Mouse (Mus musculus): ENCODE results near the gene Scamp1. TPM values are rescaled to one million over a fixed set of nuclear protein-coding genes. Genes with fewer than 3 reads are reported as not detected.

Gene Scamp1
- polyA plus RNA-seq, 1 experiment: 15.8 TPM

- TF ChIP-seq CTCF (IDR thresholded peaks at IDR 0.05; ENCODE audit: control insufficient read depth, insufficient read depth, low read length) (no peak), POLR2A (IDR thresholded peaks at IDR 0.05; ENCODE audit: borderline replicate concordance, control insufficient read depth, low read depth, low read length) (no peak)
- 73% methylated on average over 2 of the region's 2 CpGs for WGBS
- no peak overlapping the region for H3K4me3 ChIP-seq (replicated peaks; ENCODE audit: control insufficient read depth, low read depth, low read length)
- no peak overlapping the region for H3K27ac ChIP-seq (ENCODE audit: control insufficient read depth, insufficient read depth, low read depth, low read length, poor library complexity)
- no peaks in the 10 kb centered on the region; the same call in 1 of the 2 replicates for H3K4me1 ChIP-seq (ENCODE audit: control insufficient read depth, insufficient read depth, low read length)
Observed at GRCm38 (mm10) chr13:94257711-94258110, 27.9 kb downstream of the Scamp1 start.

GRCm38 (mm10) chr13:94255176-94255575, 30.5 kb downstream of the Scamp1 start:
- H3K4me3 ChIP-seq (replicated peaks; ENCODE audit: control insufficient read depth, low read depth, low read length): no peak overlapping the region
- H3K27ac ChIP-seq (ENCODE audit: control insufficient read depth, insufficient read depth, low read depth, low read length, poor library complexity): no peak overlapping the region
- 86% methylated on average over 2 of the region's 2 CpGs for WGBS
- no peaks in the 10 kb centered on the region; the same call in 1 of the 2 replicates for H3K4me1 ChIP-seq (ENCODE audit: control insufficient read depth, insufficient read depth, low read length)
- no peak for TF ChIP-seq POLR2A (IDR thresholded peaks at IDR 0.05; ENCODE audit: borderline replicate concordance, control insufficient read depth, low read depth, low read length)
- no peak for TF ChIP-seq CTCF (IDR thresholded peaks at IDR 0.05; ENCODE audit: control insufficient read depth, insufficient read depth, low read length)

GRCm38 (mm10) chr13:94254286-94254685, 31.4 kb downstream of the Scamp1 start:
- no peak for TF ChIP-seq CTCF (IDR thresholded peaks at IDR 0.05; ENCODE audit: control insufficient read depth, insufficient read depth, low read length)
- TF ChIP-seq POLR2A (IDR thresholded peaks at IDR 0.05; ENCODE audit: borderline replicate concordance, control insufficient read depth, low read depth, low read length): no peak
- WGBS: 42% methylated on average over 3 of the region's 3 CpGs
- Histone ChIP-seq H3K4me3 (replicated peaks; ENCODE audit: control insufficient read depth, low read depth, low read length) (no peak overlapping the region), H3K4me1 (ENCODE audit: control insufficient read depth, insufficient read depth, low read length) (no peaks in the 10 kb centered on the region; the same call in 1 of the 2 replicates), H3K27ac (ENCODE audit: control insufficient read depth, insufficient read depth, low read depth, low read length, poor library complexity) (no peak overlapping the region)

GRCm38 (mm10) chr13:94253052-94253451, 32.6 kb downstream of the Scamp1 start:
- no peaks in the 10 kb centered on the region; the same call in 1 of the 2 replicates for H3K4me1 ChIP-seq (ENCODE audit: control insufficient read depth, insufficient read depth, low read length)
- TF ChIP-seq CTCF (IDR thresholded peaks at IDR 0.05; ENCODE audit: control insufficient read depth, insufficient read depth, low read length): no peak
- TF ChIP-seq POLR2A (IDR thresholded peaks at IDR 0.05; ENCODE audit: borderline replicate concordance, control insufficient read depth, low read depth, low read length): no peak
- no peak overlapping the region for H3K4me3 ChIP-seq (replicated peaks; ENCODE audit: control insufficient read depth, low read depth, low read length)
- 90% methylated on average over 5 of the region's 5 CpGs for WGBS
- H3K27ac ChIP-seq (ENCODE audit: control insufficient read depth, insufficient read depth, low read depth, low read length, poor library complexity): no peak overlapping the region

- 94% methylated on average over 6 of the region's 8 CpGs for WGBS
- no peak for TF ChIP-seq POLR2A (IDR thresholded peaks at IDR 0.05; ENCODE audit: borderline replicate concordance, control insufficient read depth, low read depth, low read length)
- no peak for TF ChIP-seq CTCF (IDR thresholded peaks at IDR 0.05; ENCODE audit: control insufficient read depth, insufficient read depth, low read length)
- Histone ChIP-seq H3K27ac (ENCODE audit: control insufficient read depth, insufficient read depth, low read depth, low read length, poor library complexity) (no peak overlapping the region), H3K4me1 (ENCODE audit: control insufficient read depth, insufficient read depth, low read length) (no peaks in the 10 kb centered on the region), H3K4me3 (replicated peaks; ENCODE audit: control insufficient read depth, low read depth, low read length) (no peak overlapping the region)
Observed at GRCm38 (mm10) chr13:94250761-94251160, 34.9 kb downstream of the Scamp1 start.

GRCm38 (mm10) chr13:94250188-94250587, 35.5 kb downstream of the Scamp1 start:
- Histone ChIP-seq H3K4me1 (ENCODE audit: control insufficient read depth, insufficient read depth, low read length) (no peaks in the 10 kb centered on the region), H3K27ac (ENCODE audit: control insufficient read depth, insufficient read depth, low read depth, low read length, poor library complexity) (no peak overlapping the region), H3K4me3 (replicated peaks; ENCODE audit: control insufficient read depth, low read depth, low read length) (no peak overlapping the region)
- no peak for TF ChIP-seq CTCF (IDR thresholded peaks at IDR 0.05; ENCODE audit: control insufficient read depth, insufficient read depth, low read length)
- 86% methylated on average over 6 of the region's 6 CpGs for WGBS

GRCm38 (mm10) chr13:94242897-94243296, 42.8 kb downstream of the Scamp1 start:
- Histone ChIP-seq H3K27ac (ENCODE audit: control insufficient read depth, insufficient read depth, low read depth, low read length, poor library complexity) (no peak overlapping the region), H3K4me1 (ENCODE audit: control insufficient read depth, insufficient read depth, low read length) (no peaks in the 10 kb centered on the region), H3K4me3 (replicated peaks; ENCODE audit: control insufficient read depth, low read depth, low read length) (no peak overlapping the region)
- WGBS: 82% methylated on average over 2 of the region's 2 CpGs
- TF ChIP-seq POLR2A (IDR thresholded peaks at IDR 0.05; ENCODE audit: borderline replicate concordance, control insufficient read depth, low read depth, low read length) (no peak), CTCF (IDR thresholded peaks at IDR 0.05; ENCODE audit: control insufficient read depth, insufficient read depth, low read length) (no peak)

GRCm38 (mm10) chr13:94241892-94242524, 43.6 kb downstream of the Scamp1 start:
- no peak overlapping the region for H3K4me3 ChIP-seq (replicated peaks; ENCODE audit: control insufficient read depth, low read depth, low read length)
- 72% methylated on average over 4 of the region's 4 CpGs for WGBS
- TF ChIP-seq POLR2A (IDR thresholded peaks at IDR 0.05; ENCODE audit: borderline replicate concordance, control insufficient read depth, low read depth, low read length): no peak
- no peak for TF ChIP-seq CTCF (IDR thresholded peaks at IDR 0.05; ENCODE audit: control insufficient read depth, insufficient read depth, low read length)
- no peak overlapping the region for H3K27ac ChIP-seq (ENCODE audit: control insufficient read depth, insufficient read depth, low read depth, low read length, poor library complexity)
- no peaks in the 10 kb centered on the region for H3K4me1 ChIP-seq (ENCODE audit: control insufficient read depth, insufficient read depth, low read length)

- no peak for TF ChIP-seq CTCF (IDR thresholded peaks at IDR 0.05; ENCODE audit: control insufficient read depth, insufficient read depth, low read length)
- no peak for TF ChIP-seq POLR2A (IDR thresholded peaks at IDR 0.05; ENCODE audit: borderline replicate concordance, control insufficient read depth, low read depth, low read length)
- no peaks in the 10 kb centered on the region for H3K4me1 ChIP-seq (ENCODE audit: control insufficient read depth, insufficient read depth, low read length)
- H3K4me3 ChIP-seq (replicated peaks; ENCODE audit: control insufficient read depth, low read depth, low read length): no peak overlapping the region
- WGBS: 46% methylated on average over 5 of the region's 5 CpGs
- no peak overlapping the region for H3K27ac ChIP-seq (ENCODE audit: control insufficient read depth, insufficient read depth, low read depth, low read length, poor library complexity)
Observed at GRCm38 (mm10) chr13:94240873-94241272, 44.8 kb downstream of the Scamp1 start.
